Mouse (Mus musculus): ENCODE measurements around the gene Gm4707. TPM values are rescaled to one million over a fixed set of nuclear protein-coding genes. Genes with fewer than 3 reads are reported as not detected.
A peak's percentile ranks its signal among the peaks of the same experiment; 100 is the strongest.
"Not testable (repeated sequence)": the region's sequence is repeated elsewhere in the genome, so short reads cannot be mapped to it uniquely, and the experiment has no call there.

Gene Gm4707
- polyA plus RNA-seq, 1 experiment, result 2.3 TPM

- H3K4me1 ChIP-seq (ENCODE audit: control insufficient read depth, insufficient read depth, low read length), result peaks cover 11% of the 10 kb centered on the region
- no peak overlapping the region for H3K27ac ChIP-seq (ENCODE audit: insufficient read depth, low read length)
- H3K4me3 ChIP-seq (ENCODE audit: insufficient read depth, low read length), result no peak overlapping the region
- TF ChIP-seq CTCF (IDR thresholded peaks at IDR 0.05; ENCODE audit: borderline replicate concordance, insufficient read depth, low read length) (no peak), POLR2A (IDR thresholded peaks at IDR 0.05; ENCODE audit: low read depth, low read length) (no peak)
Observed at GRCm38 (mm10) chr17:71483418-71484060, 23.8 kb upstream of the Gm4707 start.

GRCm38 (mm10) chr17:71479381-71479901 is 19.7 kb upstream of the Gm4707 start:
- H3K4me3 ChIP-seq (ENCODE audit: insufficient read depth, low read length), result no peak overlapping the region
- no peak overlapping the region for H3K27ac ChIP-seq (ENCODE audit: insufficient read depth, low read length)
- no peak for TF ChIP-seq CTCF (IDR thresholded peaks at IDR 0.05; ENCODE audit: borderline replicate concordance, insufficient read depth, low read length)
- no peak for TF ChIP-seq POLR2A (IDR thresholded peaks at IDR 0.05; ENCODE audit: low read depth, low read length)
- peaks cover 7% of the 10 kb centered on the region for H3K4me1 ChIP-seq (ENCODE audit: control insufficient read depth, insufficient read depth, low read length)

GRCm38 (mm10) chr17:71477481-71477880 is 17.8 kb upstream of the Gm4707 start:
- H3K27ac ChIP-seq (ENCODE audit: insufficient read depth, low read length), result no peak overlapping the region
- TF ChIP-seq CTCF (IDR thresholded peaks at IDR 0.05; ENCODE audit: borderline replicate concordance, insufficient read depth, low read length) (no peak), POLR2A (IDR thresholded peaks at IDR 0.05; ENCODE audit: low read depth, low read length) (no peak)
- H3K4me3 ChIP-seq (ENCODE audit: insufficient read depth, low read length), result no peak overlapping the region
- peaks cover 7% of the 10 kb centered on the region for H3K4me1 ChIP-seq (ENCODE audit: control insufficient read depth, insufficient read depth, low read length)

GRCm38 (mm10) chr17:71476346-71477020 is 16.8 kb upstream of the Gm4707 start:
- peak overlapping the region; percentile 73 for H3K27ac ChIP-seq (ENCODE audit: insufficient read depth, low read length)
- no peak overlapping the region for H3K4me3 ChIP-seq (ENCODE audit: insufficient read depth, low read length)
- TF ChIP-seq POLR2A (IDR thresholded peaks at IDR 0.05; ENCODE audit: low read depth, low read length) (no peak), CTCF (IDR thresholded peaks at IDR 0.05; ENCODE audit: borderline replicate concordance, insufficient read depth, low read length) (no peak)
- peaks cover 7% of the 10 kb centered on the region for H3K4me1 ChIP-seq (ENCODE audit: control insufficient read depth, insufficient read depth, low read length)

GRCm38 (mm10) chr17:71475705-71476089 is 16.0 kb upstream of the Gm4707 start:
- Histone ChIP-seq H3K4me3 (ENCODE audit: insufficient read depth, low read length) (peak overlapping the region; percentile 74), H3K4me1 (ENCODE audit: control insufficient read depth, insufficient read depth, low read length) (peaks cover 7% of the 10 kb centered on the region), H3K27ac (ENCODE audit: insufficient read depth, low read length) (peak overlapping the region; percentile 92)
- TF ChIP-seq POLR2A (IDR thresholded peaks at IDR 0.05; ENCODE audit: low read depth, low read length) (0 out of 2 replicates have a peak, but pooled peaks have one; percentile 47), CTCF (IDR thresholded peaks at IDR 0.05; ENCODE audit: borderline replicate concordance, insufficient read depth, low read length) (no peak)

- Histone ChIP-seq H3K4me1 (ENCODE audit: control insufficient read depth, insufficient read depth, low read length) (peaks cover 7% of the 10 kb centered on the region), H3K27ac (ENCODE audit: insufficient read depth, low read length) (peak within 1 kb of the TSS; percentile 92), H3K4me3 (ENCODE audit: insufficient read depth, low read length) (peak within 1 kb of the TSS; percentile 92)
- TF ChIP-seq CTCF (IDR thresholded peaks at IDR 0.05; ENCODE audit: borderline replicate concordance, insufficient read depth, low read length) (no peak), POLR2A (IDR thresholded peaks at IDR 0.05; ENCODE audit: low read depth, low read length) (peak; percentile 63)
Observed at GRCm38 (mm10) chr17:71474762-71475704, 15.3 kb upstream of the Gm4707 start, which contains the start of gene Smchd1. Gene Smchd1, minus strand, starts transcription at chr17:71475343.

- peak overlapping the region; percentile 92 for H3K4me3 ChIP-seq (ENCODE audit: insufficient read depth, low read length)
- no peak for TF ChIP-seq CTCF (IDR thresholded peaks at IDR 0.05; ENCODE audit: borderline replicate concordance, insufficient read depth, low read length)
- no peak for TF ChIP-seq POLR2A (IDR thresholded peaks at IDR 0.05; ENCODE audit: low read depth, low read length)
- no peak overlapping the region for H3K27ac ChIP-seq (ENCODE audit: insufficient read depth, low read length)
- H3K4me1 ChIP-seq (ENCODE audit: control insufficient read depth, insufficient read depth, low read length), result peaks cover 7% of the 10 kb centered on the region
Observed at GRCm38 (mm10) chr17:71474128-71474527, 14.4 kb upstream of the Gm4707 start.

GRCm38 (mm10) chr17:71471261-71471660 is 11.5 kb upstream of the Gm4707 start:
- peaks cover under 1% of the 10 kb centered on the region; the same call in 1 of the 2 replicates for H3K4me1 ChIP-seq (ENCODE audit: control insufficient read depth, insufficient read depth, low read length)
- no peak overlapping the region for H3K4me3 ChIP-seq (ENCODE audit: insufficient read depth, low read length)
- H3K27ac ChIP-seq (ENCODE audit: insufficient read depth, low read length), result no peak overlapping the region
- TF ChIP-seq CTCF (IDR thresholded peaks at IDR 0.05; ENCODE audit: borderline replicate concordance, insufficient read depth, low read length), result no peak
- no peak for TF ChIP-seq POLR2A (IDR thresholded peaks at IDR 0.05; ENCODE audit: low read depth, low read length)

- TF ChIP-seq CTCF (IDR thresholded peaks at IDR 0.05; ENCODE audit: borderline replicate concordance, insufficient read depth, low read length) (no peak), POLR2A (IDR thresholded peaks at IDR 0.05; ENCODE audit: low read depth, low read length) (no peak)
- no peak overlapping the region for H3K4me3 ChIP-seq (ENCODE audit: insufficient read depth, low read length)
- H3K4me1 ChIP-seq (ENCODE audit: control insufficient read depth, insufficient read depth, low read length), result no peaks in the 10 kb centered on the region
- no peak overlapping the region for H3K27ac ChIP-seq (ENCODE audit: insufficient read depth, low read length)
Observed at GRCm38 (mm10) chr17:71460312-71460711, 594 bp upstream of the Gm4707 start.

- H3K4me1 ChIP-seq (ENCODE audit: control insufficient read depth, insufficient read depth, low read length); H3K4me3 ChIP-seq (ENCODE audit: insufficient read depth, low read length); H3K27ac ChIP-seq (ENCODE audit: insufficient read depth, low read length): not testable (repeated sequence)
Observed at GRCm38 (mm10) chr17:71457361-71457760, 2.4 kb downstream of the Gm4707 start.

Data from embryonic fibroblast, embryonic 13.5 days (primary cell).